Mouse (Mus musculus) C2C12 (cell line): Measurements from ENCODE around the gene Wdr92. TPM values are rescaled to one million over a fixed set of nuclear protein-coding genes. Genes with fewer than 3 reads are reported as not detected.

Experiments
- H3K27me3 ChIP-seq: one replicate; pipeline ENCODE4 v1.6.1; 2011; ENCODE audit not compliant: control insufficient read depth, insufficient read depth, insufficient read length
- H3K36me3 ChIP-seq: one replicate; pipeline ENCODE4 v1.6.1; 2011; ENCODE audit not compliant: control insufficient read depth, insufficient read depth
- H3K4me3 ChIP-seq: one replicate; pipeline ENCODE4 v1.5.1; 2011; ENCODE audit warnings: mild to moderate bottlenecking, control low read depth; ENCODE audit not compliant: poor library complexity, insufficient read depth, severe bottlenecking
- H3K79me2 ChIP-seq: one replicate; pipeline ENCODE4 v1.6.1; 2011; ENCODE audit not compliant: control insufficient read depth, insufficient read depth
- H3K79me3 ChIP-seq: one replicate; pipeline ENCODE4 v1.6.1; 2011; ENCODE audit warnings: low read depth, control low read depth
- H3ac ChIP-seq: one replicate; pipeline ENCODE3; 2011; ENCODE audit warnings: low read depth; ENCODE audit not compliant: control insufficient read depth, insufficient read length
- CEBPB ChIP-seq: IDR thresholded peaks from one replicate; pipeline ENCODE4 v1.6.1; 2011; ENCODE audit warnings: low read depth, mild to moderate bottlenecking, control low read depth, moderate library complexity
- CTCF ChIP-seq: IDR thresholded peaks from one replicate; pipeline ENCODE4 v1.5.1; 2011; ENCODE audit not compliant: control insufficient read depth, insufficient read depth, insufficient read length
- FOSL1 ChIP-seq: IDR thresholded peaks from one replicate; pipeline ENCODE4 v1.8.0; 2011; ENCODE audit warnings: mild to moderate bottlenecking, low read length; ENCODE audit not compliant: poor library complexity, insufficient read depth, severe bottlenecking
- MAX ChIP-seq: IDR thresholded peaks from one replicate; pipeline ENCODE4 v1.6.1; 2011; ENCODE audit warnings: mild to moderate bottlenecking, control low read depth
- MYOD1 ChIP-seq: IDR thresholded peaks from one replicate; pipeline ENCODE4 v1.6.1; 2011; ENCODE audit warnings: low read depth; ENCODE audit not compliant: control insufficient read depth, insufficient read length
- MYOG ChIP-seq: IDR thresholded peaks from one replicate; pipeline ENCODE4 v1.6.1; 2011; ENCODE audit not compliant: control insufficient read depth, insufficient read length; ENCODE audit errors: extremely low read depth
- USF1 ChIP-seq: IDR thresholded peaks from one replicate; pipeline ENCODE4 v1.6.1; 2011; ENCODE audit warnings: low read depth, mild to moderate bottlenecking, control low read depth, moderate library complexity
- polyA plus RNA-seq: library from polyadenylated mRNA; unstranded; fragments of >200 nt; fragmentation: generic; extraction: Trizol; gene quantifications from one replicate; pipeline ENCODE4 v1.2.1, GENCODE M21; 2012; ENCODE audit warnings: missing spikeins

The Wdr92 gene
- polyA plus RNA-seq, 1 experiment, result 13.6 TPM

- H3K79me2 ChIP-seq, result peaks cover 100% of the 10 kb centered on the region
- no peak overlapping the region for H3K4me3 ChIP-seq
- TF ChIP-seq MYOG (no peak), FOSL1 (no peak), CTCF (no peak), MYOD1 (no peak), USF1 (no peak), MAX (no peak), CEBPB (no peak)
- H3K27me3 ChIP-seq, result no peaks in the 10 kb centered on the region
- peaks cover 7% of the 10 kb centered on the region for H3K36me3 ChIP-seq
- H3K79me3 ChIP-seq, result peaks cover 97% of the 10 kb centered on the region
- H3ac ChIP-seq, result no peak overlapping the region
Measured at GRCm38 (mm10) chr11:17172300-17172699, 9.6 kb upstream of the Wdr92 start.

GRCm38 (mm10) chr11:17176638-17177037 lies 5.3 kb upstream of the Wdr92 start:
- Histone ChIP-seq H3K79me2 (peaks cover 100% of the 10 kb centered on the region), H3K4me3 (no peak overlapping the region), H3ac (no peak overlapping the region), H3K79me3 (peaks cover 95% of the 10 kb centered on the region), H3K36me3 (peaks cover 7% of the 10 kb centered on the region), H3K27me3 (no peaks in the 10 kb centered on the region)
- no peak for TF ChIP-seq CEBPB
- TF ChIP-seq FOSL1, result no peak
- no peak for TF ChIP-seq MYOG
- no peak for TF ChIP-seq MYOD1
- no peak for TF ChIP-seq MAX
- TF ChIP-seq USF1, result no peak
- no peak for TF ChIP-seq CTCF

GRCm38 (mm10) chr11:17180753-17181152 lies 1.2 kb upstream of the Wdr92 start:
- Histone ChIP-seq H3ac (no peak overlapping the region), H3K79me2 (peaks cover 100% of the 10 kb centered on the region)
- TF ChIP-seq USF1 (no peak), FOSL1 (no peak), CEBPB (no peak), MYOD1 (no peak), MAX (no peak), CTCF (no peak), MYOG (no peak)

DNA sequence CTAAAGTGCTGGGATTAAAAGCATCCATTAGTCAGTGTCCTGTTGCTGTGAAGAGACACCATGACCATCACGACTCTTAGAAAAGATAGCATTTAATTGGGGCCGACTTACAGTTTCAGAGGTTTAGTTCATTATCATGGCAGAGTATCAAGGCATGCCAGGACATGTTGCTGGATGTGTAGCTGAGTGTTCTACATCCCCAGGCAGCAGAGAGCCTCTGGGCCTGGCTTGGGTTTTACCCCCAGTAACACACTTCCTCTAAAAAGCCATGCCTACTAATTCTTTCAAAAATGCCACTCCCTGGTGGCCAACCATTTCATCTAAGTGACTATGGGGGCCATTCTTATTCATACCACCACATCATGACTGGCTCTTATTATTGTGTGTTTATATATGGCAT lies 1.3 kb downstream of the Wdr92 start:
- Histone ChIP-seq H3ac (no peak overlapping the region), H3K4me3 (no peak overlapping the region), H3K79me2 (peaks cover 100% of the 10 kb centered on the region), H3K36me3 (peaks cover 8% of the 10 kb centered on the region), H3K79me3 (peaks cover 70% of the 10 kb centered on the region), H3K27me3 (no peaks in the 10 kb centered on the region)
- TF ChIP-seq CTCF, result no peak
- no peak for TF ChIP-seq FOSL1
- no peak for TF ChIP-seq MYOD1
- no peak for TF ChIP-seq MYOG
- no peak for TF ChIP-seq CEBPB
- no peak for TF ChIP-seq MAX
- no peak for TF ChIP-seq USF1

More at GRCm38 (mm10) chr11:17180753-17181152, 1.2 kb upstream of the Wdr92 start:
- Histone ChIP-seq H3K36me3 (no peaks in the 10 kb centered on the region), H3K27me3 (no peaks in the 10 kb centered on the region), H3K79me3 (peaks cover 80% of the 10 kb centered on the region), H3K4me3 (no peak overlapping the region)

DNA sequence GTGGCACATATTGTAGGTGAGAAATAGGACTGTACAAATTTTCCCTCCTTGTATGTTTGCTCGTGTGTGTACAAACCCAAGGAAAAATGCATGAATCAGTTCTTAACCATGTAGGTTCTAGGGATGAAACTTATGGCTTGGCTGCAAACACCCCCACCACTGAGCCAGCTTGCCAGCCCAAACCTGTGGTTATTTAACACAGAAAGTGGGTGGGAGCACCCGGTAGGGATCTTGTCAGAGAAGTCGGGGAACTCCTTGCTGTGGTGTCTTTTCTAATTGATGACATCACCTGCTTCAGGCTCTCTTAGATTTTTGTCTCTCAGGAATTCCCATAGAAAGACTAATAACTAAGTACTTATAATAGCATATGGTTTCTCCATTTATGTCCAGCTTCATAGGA lies 5.7 kb downstream of the Wdr92 start:
- Histone ChIP-seq H3K79me2 (peaks cover 99% of the 10 kb centered on the region), H3ac (no peak overlapping the region), H3K79me3 (peaks cover 48% of the 10 kb centered on the region), H3K27me3 (no peaks in the 10 kb centered on the region), H3K36me3 (peaks cover 24% of the 10 kb centered on the region), H3K4me3 (no peak overlapping the region)
- no peak for TF ChIP-seq FOSL1
- TF ChIP-seq USF1, result no peak
- no peak for TF ChIP-seq CTCF
- TF ChIP-seq MYOD1, result no peak
- no peak for TF ChIP-seq MYOG
- TF ChIP-seq MAX, result no peak
- TF ChIP-seq CEBPB, result no peak

GRCm38 (mm10) chr11:17188786-17189185 lies 6.9 kb downstream of the Wdr92 start:
- Histone ChIP-seq H3K27me3 (no peaks in the 10 kb centered on the region), H3K79me3 (peaks cover 40% of the 10 kb centered on the region), H3ac (no peak overlapping the region), H3K36me3 (peaks cover 24% of the 10 kb centered on the region), H3K4me3 (no peak overlapping the region), H3K79me2 (peaks cover 92% of the 10 kb centered on the region)
- TF ChIP-seq USF1 (no peak), MYOD1 (no peak), CEBPB (no peak), MYOG (no peak), MAX (no peak), FOSL1 (no peak), CTCF (no peak)
